Mouse (Mus musculus): Measurements from ENCODE around the gene Ereg. TPM values are rescaled to one million over a fixed set of nuclear protein-coding genes. Genes with fewer than 3 reads are reported as not detected.

The Ereg gene
- polyA plus RNA-seq, 1 experiment, result 0.15 TPM

DNA sequence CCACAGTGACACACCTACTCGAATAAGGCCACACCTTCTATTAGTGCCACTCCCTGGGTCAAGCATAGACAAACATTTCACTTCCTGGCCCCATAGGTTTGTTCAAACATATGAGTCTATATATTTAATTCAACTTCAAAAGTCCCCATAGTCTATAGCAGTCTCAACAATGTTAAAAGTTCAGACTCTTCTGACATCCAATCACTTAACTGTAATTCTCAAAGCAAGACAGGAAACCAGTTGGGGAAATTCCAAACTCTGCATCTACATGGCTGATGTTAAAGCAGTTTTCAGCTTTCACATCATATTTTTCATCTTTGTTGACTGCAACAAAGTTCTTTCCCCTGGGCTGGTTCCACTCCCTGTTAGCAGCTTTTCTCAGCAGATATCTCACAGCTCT is 52.2 kb downstream of the Ereg start:
- no peak overlapping the region for H3K9ac ChIP-seq (ENCODE audit: low read depth, poor library complexity, severe bottlenecking)
- H3K27ac ChIP-seq (ENCODE audit: insufficient read depth, low read length), result no peak overlapping the region
- no peak for TF ChIP-seq EP300 (IDR thresholded peaks at IDR 0.05; ENCODE audit: insufficient read depth, low read depth, low read length)
- TF ChIP-seq POLR2A (IDR thresholded peaks at IDR 0.05; ENCODE audit: insufficient read depth, low read length), result no peak
- TF ChIP-seq CTCF (IDR thresholded peaks at IDR 0.05; ENCODE audit: low read depth, low read length), result no peak
- H3K27me3 ChIP-seq (ENCODE audit: control insufficient read depth, insufficient read depth, low read length, poor library complexity, severe bottlenecking), result no peaks in the 10 kb centered on the region
- H3K4me1 ChIP-seq (ENCODE audit: control insufficient read depth, insufficient read depth, low read length), result no peaks in the 10 kb centered on the region
- H3K9me3 ChIP-seq (replicated peaks; ENCODE audit: control insufficient read depth, insufficient read depth, low read length, poor library complexity, severe bottlenecking), result no peaks in the 10 kb centered on the region
- no peak overlapping the region for H3K4me3 ChIP-seq (ENCODE audit: low read depth, low read length)
- no peaks in the 10 kb centered on the region for H3K36me3 ChIP-seq (ENCODE audit: control insufficient read depth, insufficient read depth, low read length, poor library complexity, severe bottlenecking)

DNA sequence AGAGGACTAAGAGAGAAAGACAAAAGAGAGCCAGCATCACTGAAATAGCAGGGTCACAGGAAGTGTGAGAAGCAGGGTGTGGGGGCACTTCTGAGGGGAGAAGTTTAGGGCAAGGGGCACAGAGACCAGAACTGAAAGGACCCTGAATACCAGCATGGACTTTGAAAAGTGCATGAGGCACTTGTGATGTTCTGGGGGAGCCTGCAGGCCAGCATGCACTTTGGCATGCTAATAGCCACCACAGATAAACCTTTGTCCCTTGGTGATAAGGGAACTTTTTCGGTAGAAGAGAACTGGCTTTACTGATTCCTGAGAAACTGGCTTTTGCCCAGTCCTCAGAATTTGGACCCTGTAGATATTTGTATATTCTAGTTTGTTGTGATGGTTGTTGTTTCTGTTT is 60.5 kb downstream of the Ereg start:
- no peaks in the 10 kb centered on the region for H3K27me3 ChIP-seq (ENCODE audit: control insufficient read depth, insufficient read depth, low read length, poor library complexity, severe bottlenecking)
- H3K36me3 ChIP-seq (ENCODE audit: control insufficient read depth, insufficient read depth, low read length, poor library complexity, severe bottlenecking), result no peaks in the 10 kb centered on the region
- no peak overlapping the region for H3K9ac ChIP-seq (ENCODE audit: low read depth, poor library complexity, severe bottlenecking)
- H3K4me1 ChIP-seq (ENCODE audit: control insufficient read depth, insufficient read depth, low read length), result no peaks in the 10 kb centered on the region
- H3K9me3 ChIP-seq (replicated peaks; ENCODE audit: control insufficient read depth, insufficient read depth, low read length, poor library complexity, severe bottlenecking), result no peaks in the 10 kb centered on the region
- H3K4me3 ChIP-seq (ENCODE audit: low read depth, low read length), result no peak overlapping the region
- TF ChIP-seq POLR2A (IDR thresholded peaks at IDR 0.05; ENCODE audit: insufficient read depth, low read length) (no peak), EP300 (IDR thresholded peaks at IDR 0.05; ENCODE audit: insufficient read depth, low read depth, low read length) (no peak), CTCF (IDR thresholded peaks at IDR 0.05; ENCODE audit: low read depth, low read length) (no peak)
- no peak overlapping the region for H3K27ac ChIP-seq (ENCODE audit: insufficient read depth, low read length)

DNA sequence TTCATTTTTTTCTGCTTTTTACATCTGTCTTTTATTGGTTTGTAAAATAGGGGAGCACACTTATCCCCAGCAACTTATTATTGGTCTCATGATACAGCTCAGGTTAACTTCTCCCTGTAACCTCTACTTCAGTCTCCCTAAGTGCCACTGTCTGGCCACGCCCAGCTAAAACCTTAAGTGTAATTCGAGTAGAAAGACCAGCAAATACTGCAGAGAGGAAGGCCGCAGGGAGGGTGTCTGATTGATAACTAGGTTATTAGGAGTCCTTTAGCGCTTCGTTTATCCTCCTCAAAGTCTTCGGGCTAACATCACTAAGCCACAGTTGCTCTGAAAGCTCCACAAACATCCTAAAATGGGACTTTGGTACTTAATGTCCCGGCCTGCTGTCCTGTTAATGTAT is 64.5 kb downstream of the Ereg start:
- Histone ChIP-seq H3K36me3 (ENCODE audit: control insufficient read depth, insufficient read depth, low read length, poor library complexity, severe bottlenecking) (no peaks in the 10 kb centered on the region), H3K27me3 (ENCODE audit: control insufficient read depth, insufficient read depth, low read length, poor library complexity, severe bottlenecking) (0 out of 2 replicates have a peak, but pooled peaks cover 2% of the 10 kb centered on the region), H3K9ac (ENCODE audit: low read depth, poor library complexity, severe bottlenecking) (no peak overlapping the region), H3K9me3 (replicated peaks; ENCODE audit: control insufficient read depth, insufficient read depth, low read length, poor library complexity, severe bottlenecking) (no peaks in the 10 kb centered on the region), H3K4me1 (ENCODE audit: control insufficient read depth, insufficient read depth, low read length) (no peaks in the 10 kb centered on the region), H3K4me3 (ENCODE audit: low read depth, low read length) (peak overlapping the region; percentile 29), H3K27ac (ENCODE audit: insufficient read depth, low read length) (no peak overlapping the region)
- no peak for TF ChIP-seq POLR2A (IDR thresholded peaks at IDR 0.05; ENCODE audit: insufficient read depth, low read length)
- TF ChIP-seq EP300 (IDR thresholded peaks at IDR 0.05; ENCODE audit: insufficient read depth, low read depth, low read length), result no peak
- no peak for TF ChIP-seq CTCF (IDR thresholded peaks at IDR 0.05; ENCODE audit: low read depth, low read length)

DNA sequence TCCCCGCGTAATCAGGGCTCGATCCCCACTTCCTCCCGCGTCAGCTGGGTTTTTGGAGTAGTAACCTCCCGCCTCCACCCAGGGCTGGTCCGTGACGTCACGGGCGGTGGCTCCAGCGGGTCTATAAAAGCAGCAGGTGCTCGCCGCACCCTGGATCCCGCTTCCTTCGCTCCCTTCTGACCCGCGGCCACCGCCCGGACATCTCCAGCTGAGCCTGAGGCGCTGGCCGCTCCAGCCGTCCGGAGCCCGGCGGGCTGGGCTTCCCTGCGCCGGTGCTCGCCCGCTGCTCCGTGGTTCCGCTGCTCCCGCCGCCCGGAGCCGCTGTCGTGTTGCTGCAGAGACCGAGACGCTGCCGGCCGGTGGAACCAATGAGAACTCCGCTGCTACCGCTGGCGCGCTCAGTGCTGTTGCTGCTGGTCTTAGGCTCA is 65.0 kb downstream of the Ereg start, which contains the start of gene Areg:
TSS of gene Areg (plus strand) at position 154 of the 428 bp plus-strand sequence.
- TF ChIP-seq CTCF (IDR thresholded peaks at IDR 0.05; ENCODE audit: low read depth, low read length), result no peak
- TF ChIP-seq POLR2A (IDR thresholded peaks at IDR 0.05; ENCODE audit: insufficient read depth, low read length), result no peak
- no peak for TF ChIP-seq EP300 (IDR thresholded peaks at IDR 0.05; ENCODE audit: insufficient read depth, low read depth, low read length)
- H3K4me1 ChIP-seq (ENCODE audit: control insufficient read depth, insufficient read depth, low read length), result no peaks in the 10 kb centered on the region

DNA sequence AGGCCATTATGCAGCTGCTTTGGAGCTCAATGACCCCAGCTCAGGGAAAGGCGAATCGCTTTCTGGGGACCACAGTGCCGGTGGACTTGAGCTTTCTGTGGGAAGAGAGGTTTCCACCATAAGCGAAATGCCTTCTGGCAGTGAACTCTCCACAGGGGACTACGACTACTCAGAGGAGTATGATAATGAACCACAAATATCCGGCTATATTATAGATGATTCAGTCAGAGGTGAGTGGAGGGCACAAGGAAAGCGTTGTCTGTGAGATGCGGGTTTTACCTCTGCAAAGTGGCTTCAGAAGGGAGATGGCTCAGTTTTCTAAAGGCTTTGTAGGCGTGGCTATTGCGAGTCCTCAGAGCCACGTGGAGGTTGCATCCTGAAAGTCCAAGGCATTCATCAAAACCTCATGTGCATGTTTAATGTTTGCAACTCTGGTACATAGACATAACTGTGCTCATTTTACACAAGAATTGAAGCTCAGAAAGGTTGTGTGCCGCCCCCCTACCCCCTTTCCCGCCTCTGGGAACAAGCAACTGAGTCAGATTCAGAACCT is 66.5 kb downstream of the Ereg start:
- H3K9me3 ChIP-seq (replicated peaks; ENCODE audit: control insufficient read depth, insufficient read depth, low read length, poor library complexity, severe bottlenecking), result no peaks in the 10 kb centered on the region
- no peaks in the 10 kb centered on the region for H3K36me3 ChIP-seq (ENCODE audit: control insufficient read depth, insufficient read depth, low read length, poor library complexity, severe bottlenecking)
- no peak overlapping the region for H3K9ac ChIP-seq (ENCODE audit: low read depth, poor library complexity, severe bottlenecking)
- H3K4me3 ChIP-seq (ENCODE audit: low read depth, low read length), result no peak overlapping the region
- no peak overlapping the region for H3K27ac ChIP-seq (ENCODE audit: insufficient read depth, low read length)
- no peaks in the 10 kb centered on the region for H3K4me1 ChIP-seq (ENCODE audit: control insufficient read depth, insufficient read depth, low read length)
- no peak for TF ChIP-seq POLR2A (IDR thresholded peaks at IDR 0.05; ENCODE audit: insufficient read depth, low read length)
- TF ChIP-seq EP300 (IDR thresholded peaks at IDR 0.05; ENCODE audit: insufficient read depth, low read depth, low read length), result no peak
- no peak for TF ChIP-seq CTCF (IDR thresholded peaks at IDR 0.05; ENCODE audit: low read depth, low read length)
- H3K27me3 ChIP-seq (ENCODE audit: control insufficient read depth, insufficient read depth, low read length, poor library complexity, severe bottlenecking), result 0 out of 2 replicates have a peak, but pooled peaks cover 2% of the 10 kb centered on the region

More for the DNA sequence above, 65.0 kb downstream of the Ereg start, which contains the start of gene Areg:
- Histone ChIP-seq H3K27me3 (ENCODE audit: control insufficient read depth, insufficient read depth, low read length, poor library complexity, severe bottlenecking) (0 out of 2 replicates have a peak, but pooled peaks cover 2% of the 10 kb centered on the region), H3K27ac (ENCODE audit: insufficient read depth, low read length) (no peak within 1 kb of the TSS), H3K36me3 (ENCODE audit: control insufficient read depth, insufficient read depth, low read length, poor library complexity, severe bottlenecking) (no peaks in the 10 kb centered on the region), H3K4me3 (ENCODE audit: low read depth, low read length) (peak within 1 kb of the TSS; percentile 29), H3K9ac (ENCODE audit: low read depth, poor library complexity, severe bottlenecking) (no peak within 1 kb of the TSS), H3K9me3 (replicated peaks; ENCODE audit: control insufficient read depth, insufficient read depth, low read length, poor library complexity, severe bottlenecking) (no peaks in the 10 kb centered on the region)

Other genes with a start within 250 kb of the Ereg start
- gene Cxcl1, start 183.4 kb upstream of the Ereg start, polyA plus RNA-seq (2011; ENCODE audit: insufficient read depth, insufficient read length, low read depth, missing spikeins), result not detected in 2 replicates
- gene Cxcl2, start 170.8 kb upstream of the Ereg start, polyA plus RNA-seq (2011; ENCODE audit: insufficient read depth, insufficient read length, low read depth, missing spikeins), result not detected in 2 replicates
- gene Mthfd2l, start 143.5 kb upstream of the Ereg start, polyA plus RNA-seq (2011; ENCODE audit: insufficient read depth, insufficient read length, low read depth, missing spikeins), result 9.8 TPM in 2 replicates
- gene Epgn, start 47.2 kb upstream of the Ereg start, polyA plus RNA-seq (2011; ENCODE audit: insufficient read depth, insufficient read length, low read depth, missing spikeins), result not detected in 2 replicates
- gene Areg, start 65.0 kb downstream of the Ereg start, polyA plus RNA-seq (2011; ENCODE audit: insufficient read depth, insufficient read length, low read depth, missing spikeins), result not detected in 2 replicates

Measured in ES-Bruce4 (cell line).